Mouse (Mus musculus): Measurements from ENCODE around the gene Tlr6. TPM values are rescaled to one million over a fixed set of nuclear protein-coding genes. Genes with fewer than 3 reads are reported as not detected.

Gene Tlr6
- polyA plus RNA-seq, 1 experiment, result 0.41 TPM

DNA sequence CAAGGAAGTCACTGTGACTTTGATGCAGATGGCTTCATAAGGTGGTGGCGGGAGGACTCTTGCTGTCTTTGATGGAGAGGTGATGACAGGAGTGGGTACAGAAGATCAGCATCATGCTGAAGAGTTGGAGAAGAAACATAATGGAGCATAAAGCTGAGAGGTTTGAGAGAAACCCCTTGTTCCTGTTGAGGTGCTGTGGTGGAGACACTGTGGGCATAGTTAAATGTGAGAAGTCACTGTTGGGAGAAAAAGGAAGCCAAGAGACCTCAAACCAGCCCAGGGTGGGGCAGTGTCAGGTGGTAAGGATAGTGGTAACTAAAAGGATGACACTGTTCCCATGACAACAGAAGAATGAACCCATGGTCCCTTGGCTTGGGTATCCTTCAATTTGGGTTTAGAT, 30.0 kb upstream of the Tlr6 start:
- no peak for DNase-seq
- Histone ChIP-seq H3K36me3 (ENCODE audit: control insufficient read depth, insufficient read depth, low read length) (no peaks in the 10 kb centered on the region), H3K4me1 (ENCODE audit: control insufficient read depth, insufficient read depth, low read length) (no peaks in the 10 kb centered on the region), H3K27ac (ENCODE audit: insufficient read depth, low read depth, low read length) (no peak overlapping the region), H3K27me3 (replicated peaks; ENCODE audit: control insufficient read depth, insufficient read depth, low read length) (no peaks in the 10 kb centered on the region), H3K4me3 (ENCODE audit: insufficient read depth, low read depth, low read length) (no peak overlapping the region)
- no peak for TF ChIP-seq POLR2A (IDR thresholded peaks at IDR 0.05; ENCODE audit: low read depth, low read length)
- no peak for TF ChIP-seq CTCF (conservative IDR thresholded peaks at IDR 0.05; ENCODE audit: insufficient read depth, insufficient read length, low read depth, low read length)
- WGBS, result 94% methylated on average over 1 of the region's 1 CpGs

DNA sequence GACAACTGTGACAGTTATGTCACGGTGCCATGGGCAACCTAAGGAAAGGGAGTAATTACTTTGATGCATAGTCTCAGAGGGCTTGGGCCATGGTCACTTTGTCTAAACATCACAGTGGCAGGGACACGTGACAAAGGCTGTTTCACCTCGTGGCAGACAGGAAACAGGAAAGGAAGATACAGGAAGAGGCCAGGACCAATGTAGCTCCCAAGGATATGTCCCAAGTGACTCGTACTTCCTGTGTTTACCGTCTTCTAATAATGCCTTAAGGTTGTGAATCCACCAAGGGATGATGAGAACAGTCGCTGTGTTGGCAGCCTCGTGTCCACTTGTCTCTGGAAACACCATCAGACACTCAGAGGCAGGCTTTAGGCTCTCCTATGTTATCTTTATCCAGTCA, 26.1 kb upstream of the Tlr6 start:
- no peaks in the 10 kb centered on the region for H3K36me3 ChIP-seq (ENCODE audit: control insufficient read depth, insufficient read depth, low read length)
- no peaks in the 10 kb centered on the region for H3K27me3 ChIP-seq (replicated peaks; ENCODE audit: control insufficient read depth, insufficient read depth, low read length)
- peak; percentile 51 for DNase-seq
- TF ChIP-seq POLR2A (IDR thresholded peaks at IDR 0.05; ENCODE audit: low read depth, low read length) (no peak), CTCF (conservative IDR thresholded peaks at IDR 0.05; ENCODE audit: insufficient read depth, insufficient read length, low read depth, low read length) (no peak)
- H3K4me1 ChIP-seq (ENCODE audit: control insufficient read depth, insufficient read depth, low read length), result no peaks in the 10 kb centered on the region
- no peak overlapping the region for H3K4me3 ChIP-seq (ENCODE audit: insufficient read depth, low read depth, low read length)
- WGBS, result 63% methylated on average over 7 of the region's 7 CpGs
- no peak overlapping the region for H3K27ac ChIP-seq (ENCODE audit: insufficient read depth, low read depth, low read length)

DNA sequence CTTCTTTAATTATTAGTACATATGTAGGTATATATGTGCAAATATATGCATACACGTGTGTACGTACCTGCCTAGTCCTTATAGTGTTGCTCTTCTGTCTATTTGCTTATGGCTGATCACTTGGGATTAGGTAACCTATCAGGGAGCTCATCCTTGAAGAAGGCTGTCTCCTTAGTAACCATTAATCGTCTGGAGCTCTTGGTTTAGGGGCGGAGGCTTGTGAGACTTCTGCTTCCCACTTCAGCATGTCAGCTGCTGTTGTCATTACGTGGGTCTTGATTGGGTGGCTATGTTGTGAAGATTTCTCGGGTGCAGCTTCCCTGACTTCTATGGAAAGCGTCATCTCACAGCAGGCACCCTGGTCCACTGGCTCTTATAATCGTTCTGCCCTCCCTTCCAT, 17.2 kb upstream of the Tlr6 start:
- 80% methylated on average over 8 of the region's 8 CpGs for WGBS
- H3K36me3 ChIP-seq (ENCODE audit: control insufficient read depth, insufficient read depth, low read length), result no peaks in the 10 kb centered on the region
- no peaks in the 10 kb centered on the region for H3K4me1 ChIP-seq (ENCODE audit: control insufficient read depth, insufficient read depth, low read length)
- H3K27ac ChIP-seq (ENCODE audit: insufficient read depth, low read depth, low read length), result no peak overlapping the region
- no peak overlapping the region for H3K4me3 ChIP-seq (ENCODE audit: insufficient read depth, low read depth, low read length)
- no peaks in the 10 kb centered on the region for H3K27me3 ChIP-seq (replicated peaks; ENCODE audit: control insufficient read depth, insufficient read depth, low read length)
- no peak for TF ChIP-seq POLR2A (IDR thresholded peaks at IDR 0.05; ENCODE audit: low read depth, low read length)
- no peak for TF ChIP-seq CTCF (conservative IDR thresholded peaks at IDR 0.05; ENCODE audit: insufficient read depth, insufficient read length, low read depth, low read length)
- DNase-seq, result no peak

DNA sequence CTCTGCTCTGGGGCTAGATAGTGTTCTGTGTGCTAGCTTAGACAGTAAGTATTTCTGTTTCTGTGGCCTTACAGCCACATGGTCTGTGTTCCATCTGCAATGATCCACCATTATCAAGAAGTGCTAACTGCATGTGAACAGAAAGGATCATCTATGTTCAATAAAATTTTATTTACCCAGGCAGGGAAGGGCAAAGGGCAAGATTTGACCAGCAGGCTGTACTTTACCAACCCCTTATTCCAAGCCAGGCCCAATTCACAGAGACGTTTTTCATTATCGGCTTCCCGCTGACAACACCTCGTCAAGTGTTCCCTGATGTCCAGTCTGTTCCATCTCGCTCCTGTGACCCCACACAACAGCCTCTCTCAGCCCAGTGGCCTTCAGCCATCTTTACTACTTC, 15.2 kb upstream of the Tlr6 start:
- H3K4me1 ChIP-seq (ENCODE audit: control insufficient read depth, insufficient read depth, low read length), result no peaks in the 10 kb centered on the region
- 86% methylated on average over 5 of the region's 5 CpGs for WGBS
- no peak for DNase-seq
- H3K27ac ChIP-seq (ENCODE audit: insufficient read depth, low read depth, low read length), result no peak overlapping the region
- TF ChIP-seq POLR2A (IDR thresholded peaks at IDR 0.05; ENCODE audit: low read depth, low read length), result no peak
- TF ChIP-seq CTCF (conservative IDR thresholded peaks at IDR 0.05; ENCODE audit: insufficient read depth, insufficient read length, low read depth, low read length), result no peak
- H3K4me3 ChIP-seq (ENCODE audit: insufficient read depth, low read depth, low read length), result no peak overlapping the region
- no peaks in the 10 kb centered on the region for H3K36me3 ChIP-seq (ENCODE audit: control insufficient read depth, insufficient read depth, low read length)
- H3K27me3 ChIP-seq (replicated peaks; ENCODE audit: control insufficient read depth, insufficient read depth, low read length), result no peaks in the 10 kb centered on the region

DNA sequence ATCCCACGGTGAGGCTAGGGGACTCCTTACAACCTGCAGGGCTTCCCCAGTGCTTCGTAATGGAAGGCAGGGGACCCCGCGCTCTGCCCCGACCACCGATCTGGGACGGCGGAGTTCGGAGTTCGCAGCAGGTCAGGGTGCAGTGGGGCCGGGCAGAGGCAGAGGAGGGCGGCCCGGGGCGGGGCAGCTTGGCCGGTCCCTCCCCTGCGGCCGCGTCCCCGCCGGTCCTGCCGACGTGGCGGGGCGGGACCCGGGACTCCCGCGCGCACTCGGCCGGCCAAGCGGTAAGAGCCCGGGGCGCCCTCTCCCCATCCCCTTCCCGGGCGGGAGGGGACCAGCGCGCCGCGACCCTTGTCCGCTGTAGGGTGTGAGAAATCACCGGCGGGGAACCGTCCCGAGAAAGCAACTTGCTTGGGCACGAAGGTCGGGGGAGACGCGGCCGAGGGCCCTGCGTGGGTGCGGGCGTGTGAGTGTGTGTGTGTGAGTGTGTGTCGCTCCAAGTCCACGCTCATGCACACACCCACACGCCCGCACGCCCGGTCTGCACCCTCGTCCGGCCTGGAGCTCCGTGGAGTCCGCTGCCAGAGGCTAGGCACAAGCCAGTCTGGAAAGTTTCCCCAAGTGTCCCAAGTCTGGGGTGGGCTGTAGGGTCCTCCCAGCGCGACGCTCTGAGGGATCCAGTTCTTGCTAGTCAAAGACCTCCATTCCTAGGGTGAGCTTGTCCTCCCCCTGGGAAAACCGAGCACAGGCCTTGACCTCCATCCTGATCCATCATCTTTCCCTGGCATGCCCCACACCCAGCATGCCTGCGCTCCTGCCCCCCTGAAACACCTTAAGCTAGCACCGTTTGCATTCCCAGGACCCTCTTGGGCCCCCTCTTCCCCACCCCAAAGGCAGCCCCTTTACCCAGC, 10.2 kb upstream of the Tlr6 start, which contains the start of gene Fam114a1:
TSS of gene Fam114a1 (plus strand) at position 211 of the 911 bp plus-strand sequence.
- H3K4me1 ChIP-seq (ENCODE audit: control insufficient read depth, insufficient read depth, low read length), result no peaks in the 10 kb centered on the region
- H3K27ac ChIP-seq (ENCODE audit: insufficient read depth, low read depth, low read length), result peak within 1 kb of the TSS; percentile 53; the same call in 1 of the 2 replicates
- WGBS, result 1% methylated on average over 68 of the region's 68 CpGs
- peak within 1 kb of the TSS; percentile 84 for H3K4me3 ChIP-seq (ENCODE audit: insufficient read depth, low read depth, low read length)
- H3K27me3 ChIP-seq (replicated peaks; ENCODE audit: control insufficient read depth, insufficient read depth, low read length), result no peaks in the 10 kb centered on the region
- no peaks in the 10 kb centered on the region for H3K36me3 ChIP-seq (ENCODE audit: control insufficient read depth, insufficient read depth, low read length)
- peak; percentile 86 for DNase-seq
- TF ChIP-seq POLR2A (IDR thresholded peaks at IDR 0.05; ENCODE audit: low read depth, low read length) (no peak), CTCF (conservative IDR thresholded peaks at IDR 0.05; ENCODE audit: insufficient read depth, insufficient read length, low read depth, low read length) (no peak)

DNA sequence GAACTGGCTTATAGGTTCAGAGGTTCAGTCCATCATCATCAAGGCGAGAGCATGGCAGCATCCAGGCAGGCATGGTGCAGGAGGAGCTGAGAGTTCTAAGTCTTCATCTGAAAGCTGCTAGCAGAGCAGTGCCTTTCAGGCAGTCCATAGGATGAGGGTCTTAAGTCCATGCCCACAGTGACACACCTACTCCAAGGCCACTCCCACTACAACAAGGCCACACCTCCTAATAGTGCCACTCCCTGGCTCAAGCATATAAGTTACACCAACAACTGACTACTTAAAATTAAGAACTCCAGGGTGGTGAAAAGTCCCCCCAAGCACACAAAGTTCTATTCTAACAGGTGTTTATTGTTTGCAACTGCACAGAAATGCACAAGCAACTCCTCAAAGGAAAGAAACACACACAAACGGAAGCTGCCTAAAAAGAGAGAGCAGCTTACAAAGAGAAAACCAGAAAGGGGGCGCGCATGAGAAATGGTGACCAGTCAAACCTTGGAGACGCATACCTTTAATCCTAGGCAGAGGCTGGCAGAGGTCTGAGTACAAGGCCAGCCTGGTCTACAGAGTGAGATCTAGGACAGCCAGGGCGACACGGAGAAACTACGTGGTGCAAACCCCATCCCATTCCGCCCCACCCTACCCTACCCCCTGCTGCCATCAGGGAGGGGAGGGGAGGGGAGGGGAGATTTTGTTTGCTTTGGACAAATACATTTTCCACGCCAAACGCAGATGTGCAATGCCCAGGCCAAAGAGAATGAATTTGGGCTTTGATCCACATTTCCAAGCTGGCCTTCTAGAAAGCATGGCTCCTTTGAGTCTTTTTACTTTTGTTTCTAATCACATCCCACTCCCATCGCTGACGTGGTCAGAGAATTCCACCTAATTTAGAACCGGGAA, 9.3 kb upstream of the Tlr6 start:
- peak; percentile 15 for DNase-seq
- no peak for TF ChIP-seq POLR2A (IDR thresholded peaks at IDR 0.05; ENCODE audit: low read depth, low read length)
- TF ChIP-seq CTCF (conservative IDR thresholded peaks at IDR 0.05; ENCODE audit: insufficient read depth, insufficient read length, low read depth, low read length), result no peak
- 8% methylated on average over 14 of the region's 14 CpGs for WGBS
- Histone ChIP-seq H3K27ac (ENCODE audit: insufficient read depth, low read depth, low read length) (peak overlapping the region; percentile 53; the same call in 1 of the 2 replicates), H3K4me3 (ENCODE audit: insufficient read depth, low read depth, low read length) (peak overlapping the region; percentile 84), H3K36me3 (ENCODE audit: control insufficient read depth, insufficient read depth, low read length) (no peaks in the 10 kb centered on the region), H3K27me3 (replicated peaks; ENCODE audit: control insufficient read depth, insufficient read depth, low read length) (no peaks in the 10 kb centered on the region), H3K4me1 (ENCODE audit: control insufficient read depth, insufficient read depth, low read length) (no peaks in the 10 kb centered on the region)

Measured in kidney, adult 2 months (tissue).